ENCODE assay signal across 10 mouse cellular contexts in the genomic region with DNA sequence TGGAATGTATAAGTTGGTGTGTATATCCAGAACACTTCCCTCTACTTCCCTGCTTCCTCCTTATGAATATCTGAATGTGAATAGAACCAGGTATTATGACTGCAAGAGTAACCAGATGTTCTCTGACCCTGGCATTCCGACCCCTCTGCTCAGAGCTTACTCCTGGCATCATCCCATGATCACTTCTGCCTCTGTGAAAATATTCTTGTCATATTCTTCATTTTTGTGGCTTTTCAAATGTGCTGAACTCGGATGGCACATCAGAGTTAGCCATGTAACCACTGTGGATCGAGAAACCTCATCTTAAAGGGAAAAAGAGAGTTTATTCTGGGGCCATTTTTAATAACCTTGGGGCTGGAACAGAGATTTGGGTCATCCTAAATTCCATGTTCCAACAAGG. TPM values are rescaled to one million over a fixed set of nuclear protein-coding genes. Genes with fewer than 3 reads are reported as not detected.
DNase-seq lines count a peak whose midpoint lies in the region; ATAC-seq and TF ChIP-seq lines count a peak whose summit lies in the region.
"Had no signal": no experiment of that assay in that cellular context is flagged by ENCODE, and none has a peak within 500 bp of the region (broad histone marks: within the 10 kb centered on the region; RNA-seq: fewer than 3 reads in every experiment).

A gene (minus strand): TSS at position 101 of the 400 bp plus-strand sequence.

- H3K4me3 ChIP-seq in kidney, embryonic 16.5 days (ENCODE audit: low read length), result no peak within 1 kb of the TSS
- no peak within 1 kb of the TSS for H3K4me3 ChIP-seq in kidney, adult 2 months (ENCODE audit: insufficient read depth, low read depth, low read length)
- no peak within 1 kb of the TSS for H3K4me3 ChIP-seq in bone marrow, adult 2 months (replicated peaks; ENCODE audit: control insufficient read depth, low read depth, low read length)
- H3K4me3 ChIP-seq in forebrain, embryonic 14.5 days (ENCODE audit: low read depth, low read length), result 0 out of 2 replicates have a peak within 1 kb of the TSS, but pooled peaks have one; percentile 71
- H3K4me3 ChIP-seq in macrophage (ENCODE audit: inconsistent target), result 0 out of 2 replicates have a peak within 1 kb of the TSS, but pooled peaks have one; percentile 97

- WGBS in kidney, embryonic 16.5 days, result 67% methylated on average over 3 of the region's 3 CpGs
- 63% methylated on average over 3 of the region's 3 CpGs for WGBS in kidney, adult 2 months
- WGBS in bone marrow, adult 2 months, result 75% methylated on average over 3 of the region's 3 CpGs
- WGBS in forebrain, embryonic 14.5 days, result 66% methylated on average over 3 of the region's 3 CpGs
- 82% methylated on average over 3 of the region's 3 CpGs for WGBS in macrophage (ENCODE audit: missing documents)

- no peaks in the 10 kb centered on the region for H3K36me3 ChIP-seq in kidney, embryonic 16.5 days (ENCODE audit: insufficient read depth, low read length)
- no peaks in the 10 kb centered on the region for H3K36me3 ChIP-seq in kidney, adult 2 months (ENCODE audit: control insufficient read depth, insufficient read depth, low read length)
- H3K36me3 ChIP-seq in forebrain, embryonic 14.5 days (ENCODE audit: control insufficient read depth, insufficient read depth, low read length), result 0 out of 2 replicates have a peak, but pooled peaks cover 3% of the 10 kb centered on the region
- H3K36me3 ChIP-seq in macrophage (ENCODE audit: inconsistent target), result no peaks in the 10 kb centered on the region

- H3K9ac ChIP-seq in kidney, embryonic 16.5 days (replicated peaks; ENCODE audit: low read length), result no peak within 1 kb of the TSS
- no peak within 1 kb of the TSS for H3K9ac ChIP-seq in forebrain, embryonic 14.5 days (ENCODE audit: low read length)

- H3K27ac ChIP-seq in kidney, embryonic 16.5 days (ENCODE audit: low read length), result no peak within 1 kb of the TSS
- no peak within 1 kb of the TSS for H3K27ac ChIP-seq in kidney, adult 2 months (ENCODE audit: insufficient read depth, low read depth, low read length)
- peak within 1 kb of the TSS; percentile 49; the same call in 1 of the 2 replicates for H3K27ac ChIP-seq in bone marrow, adult 2 months (ENCODE audit: control insufficient read depth, insufficient read depth, low read depth, low read length, poor library complexity)
- no peak within 1 kb of the TSS for H3K27ac ChIP-seq in forebrain, embryonic 14.5 days (ENCODE audit: low read depth, low read length)
- H3K27ac ChIP-seq in macrophage, result peak within 1 kb of the TSS; percentile 96

- no peak for TF ChIP-seq POLR2A in kidney, adult 2 months (IDR thresholded peaks at IDR 0.05; ENCODE audit: low read depth, low read length)
- TF ChIP-seq POLR2A in bone marrow, adult 2 months (IDR thresholded peaks at IDR 0.05; ENCODE audit: borderline replicate concordance, control insufficient read depth, low read depth, low read length), result no peak

- peaks cover 12% of the 10 kb centered on the region for H3K4me1 ChIP-seq in kidney, embryonic 16.5 days (ENCODE audit: insufficient read depth, low read length)
- H3K4me1 ChIP-seq in kidney, adult 2 months (ENCODE audit: control insufficient read depth, insufficient read depth, low read length), result no peaks in the 10 kb centered on the region
- H3K4me1 ChIP-seq in bone marrow, adult 2 months (ENCODE audit: control insufficient read depth, insufficient read depth, low read length), result no peaks in the 10 kb centered on the region; the same call in 1 of the 2 replicates
- H3K4me1 ChIP-seq in forebrain, embryonic 14.5 days (ENCODE audit: control insufficient read depth, insufficient read depth, low read length), result peaks cover 8% of the 10 kb centered on the region

- ATAC-seq in kidney, embryonic 16.5 days (ENCODE audit: low FRiP score, low TSS enrichment), result no peak
- ATAC-seq in forebrain, embryonic 14.5 days, result no peak

- H3K9me3 ChIP-seq in kidney, embryonic 16.5 days (ENCODE audit: low read length), result no peaks in the 10 kb centered on the region
- H3K9me3 ChIP-seq in forebrain, embryonic 14.5 days (replicated peaks; ENCODE audit: control insufficient read depth, low read length), result no peaks in the 10 kb centered on the region

- H3K4me2 ChIP-seq in kidney, embryonic 16.5 days (replicated peaks; ENCODE audit: low read depth, low read length), result peak within 1 kb of the TSS; percentile 94; the same call in 1 of the 2 replicates
- no peak within 1 kb of the TSS for H3K4me2 ChIP-seq in forebrain, embryonic 14.5 days (ENCODE audit: low read length)

- no peak for DNase-seq in kidney, adult 2 months
- DNase-seq in forebrain, embryonic 14.5 days (ENCODE audit: low spot score), result no peak
- no peak for DNase-seq in thymus, postnatal 0 days (ENCODE audit: low spot score)
- DNase-seq in cerebellum, postnatal 36 days, result no peak
- no peak for DNase-seq in urinary bladder, postnatal 14 days (ENCODE audit: low spot score)
- DNase-seq: cerebellum, adult 2 months; gastrocnemius, postnatal 14 days had no signal

- H3K79me2 ChIP-seq in macrophage (ENCODE audit: inconsistent target), result peaks cover 35% of the 10 kb centered on the region

- peaks cover 6% of the 10 kb centered on the region for H3K27me3 ChIP-seq in kidney, embryonic 16.5 days (ENCODE audit: insufficient read depth, low read length)
- no peaks in the 10 kb centered on the region for H3K27me3 ChIP-seq in kidney, adult 2 months (replicated peaks; ENCODE audit: control insufficient read depth, insufficient read depth, low read length)
- no peaks in the 10 kb centered on the region for H3K27me3 ChIP-seq in forebrain, embryonic 14.5 days (replicated peaks; ENCODE audit: control insufficient read depth, insufficient read depth, low read length)

- TF ChIP-seq CTCF in kidney, adult 2 months (conservative IDR thresholded peaks at IDR 0.05; ENCODE audit: insufficient read depth, insufficient read length, low read depth, low read length), result no peak
- no peak for TF ChIP-seq CTCF in bone marrow, adult 2 months (IDR thresholded peaks at IDR 0.05; ENCODE audit: control insufficient read depth, insufficient read depth, low read length)

RNA-seq across cellular contexts. Expression of the gene that starts here (rescaled TPM):
- 0.29 TPM in 1 of 2 replicates, not detected in the other for polyA plus RNA-seq in kidney, embryonic 16.5 days (2015; fragmentation: Nextera tagmentation; extraction: Ambion mirVana)
- polyA plus RNA-seq in kidney, adult 2 months (2012; rRNA removed), result 0.17 TPM in 1 of 2 replicates, not detected in the other
- not detected in 2 replicates for polyA plus RNA-seq in bone marrow, adult 2 months (2011; ENCODE audit: insufficient read depth, insufficient read length, low replicate concordance, missing spikeins)
- 5.7 and 6.3 TPM in 2 replicates for polyA plus RNA-seq in forebrain, embryonic 14.5 days (2014; fragmentation: Nextera tagmentation; extraction: Ambion mirVana)
- not detected for total RNA-seq in macrophage (2018; cell fraction: chromatin; rRNA removed)
- total RNA-seq in macrophage (2018; cell fraction: cytosol; rRNA removed), result 1 to 10 TPM in 11 of 26 experiments, under 1 TPM in 15; 0.34 to 2.1 (median 0.91) TPM
- total RNA-seq in macrophage (2018; cell fraction: nucleus; rRNA removed), result 1 to 10 TPM in 1 of 26 experiments, not detected in 25; 1.1 TPM
- polyA plus RNA-seq in macrophage (2018), result 1.7 to 2.3 TPM in 2 of 3 replicates, not detected in the other
- 1.5 and 1.9 TPM in 2 replicates for polyA plus RNA-seq in thymus, postnatal 0 days (2015; fragmentation: Nextera tagmentation; extraction: Ambion mirVana)
- total RNA-seq: gastrocnemius, postnatal 14 days had no signal

Comparison
In these comparisons a context has a peak if more than half of its experiments do, and no peak if none do; other contexts are left out.
1. H3K27ac ChIP-seq: peak in bone marrow, adult 2 months (single experiment) and macrophage (single experiment); none in kidney, embryonic 16.5 days (single experiment), kidney, adult 2 months (single experiment) and forebrain, embryonic 14.5 days (single experiment).
2. H3K4me3 ChIP-seq: peak in forebrain, embryonic 14.5 days (single experiment) and macrophage (single experiment); none in kidney, embryonic 16.5 days (single experiment), kidney, adult 2 months (single experiment) and bone marrow, adult 2 months (single experiment).